Mouse (Mus musculus): ENCODE results near the gene Fbxw7.

GRCm38 (mm10) chr3:84980158-84980557 lies 165.1 kb downstream of the Fbxw7 start:
- TF ChIP-seq POLR2A (IDR thresholded peaks at IDR 0.05; ENCODE audit: control insufficient read depth, low read depth, low read length) = no peak
- TF ChIP-seq CTCF (IDR thresholded peaks at IDR 0.05; ENCODE audit: control insufficient read depth, insufficient read depth, insufficient replicate concordance, low read depth, low read length) = no peak

Data from testis, adult 2 months (tissue).